Mouse (Mus musculus) E14TG2a.4 (cell line): Measurements from ENCODE around the gene Ppm1e.

Source experiments
- H3K27me3 ChIP-seq: 2 replicates; pipeline ENCODE4 v1.6.1; 2014; ENCODE audit warnings: low read length, control low read depth; ENCODE audit not compliant: insufficient read depth
- H3K36me3 ChIP-seq: 2 replicates; pipeline ENCODE4 v1.6.1; 2014; ENCODE audit warnings: low read length, control low read depth; ENCODE audit not compliant: insufficient read depth
- H3K4me1 ChIP-seq: replicated peaks from 2 replicates; pipeline ENCODE4 v1.6.1; 2014; ENCODE audit warnings: low read depth, low read length, control low read depth
- H3K4me3 ChIP-seq: replicated peaks from 2 replicates; pipeline ENCODE4 v1.5.1; 2014; ENCODE audit warnings: mild to moderate bottlenecking, low read length
- H3K9me3 ChIP-seq: 2 replicates; pipeline ENCODE4 v1.6.1; 2014; ENCODE audit warnings: low read length, control low read depth
- CTCF ChIP-seq: conservative IDR thresholded peaks from 2 replicates; pipeline ENCODE4 v1.5.1; 2014; ENCODE audit warnings: low read length
- NANOG ChIP-seq: IDR thresholded peaks from 2 replicates; pipeline ENCODE4 v1.6.1; 2014; ENCODE audit warnings: borderline replicate concordance, low read length, mixed read lengths
- POU5F1 ChIP-seq: IDR thresholded peaks from 2 replicates; pipeline ENCODE4 v1.6.1; 2014; ENCODE audit warnings: low read length, borderline replicate concordance

The Ppm1e gene

GRCm38 (mm10) chr11:87240141-87240832, 118.5 kb downstream of the Ppm1e start:
- Histone ChIP-seq H3K4me1 (no peaks in the 10 kb centered on the region), H3K36me3 (peaks cover 51% of the 10 kb centered on the region), H3K9me3 (no peaks in the 10 kb centered on the region), H3K27me3 (no peaks in the 10 kb centered on the region), H3K4me3 (no peak overlapping the region)
- TF ChIP-seq CTCF, result no peak
- no peak for TF ChIP-seq POU5F1
- no peak for TF ChIP-seq NANOG

- TF ChIP-seq CTCF, result no peak
- TF ChIP-seq POU5F1, result no peak
- TF ChIP-seq NANOG, result no peak
- H3K36me3 ChIP-seq, result peaks cover 57% of the 10 kb centered on the region
- H3K9me3 ChIP-seq, result no peaks in the 10 kb centered on the region
- H3K27me3 ChIP-seq, result no peaks in the 10 kb centered on the region
- no peak overlapping the region for H3K4me3 ChIP-seq
- H3K4me1 ChIP-seq, result no peaks in the 10 kb centered on the region
Measured at GRCm38 (mm10) chr11:87238891-87239530, 119.8 kb downstream of the Ppm1e start.

- H3K9me3 ChIP-seq, result no peaks in the 10 kb centered on the region
- H3K36me3 ChIP-seq, result peaks cover 84% of the 10 kb centered on the region
- no peaks in the 10 kb centered on the region for H3K4me1 ChIP-seq
- TF ChIP-seq POU5F1 (no peak), NANOG (no peak), CTCF (no peak)
- H3K4me3 ChIP-seq, result no peak overlapping the region
- no peaks in the 10 kb centered on the region for H3K27me3 ChIP-seq
Measured at GRCm38 (mm10) chr11:87235486-87235872, 123.3 kb downstream of the Ppm1e start.

- Histone ChIP-seq H3K4me3 (no peak overlapping the region), H3K9me3 (no peaks in the 10 kb centered on the region), H3K36me3 (peaks cover 81% of the 10 kb centered on the region), H3K4me1 (no peaks in the 10 kb centered on the region), H3K27me3 (no peaks in the 10 kb centered on the region)
- no peak for TF ChIP-seq NANOG
- no peak for TF ChIP-seq POU5F1
- TF ChIP-seq CTCF, result no peak
Measured at GRCm38 (mm10) chr11:87234743-87235485, 123.9 kb downstream of the Ppm1e start.

GRCm38 (mm10) chr11:87233377-87233776, 125.4 kb downstream of the Ppm1e start:
- Histone ChIP-seq H3K4me1 (no peaks in the 10 kb centered on the region), H3K4me3 (no peak overlapping the region), H3K9me3 (no peaks in the 10 kb centered on the region), H3K36me3 (peaks cover 73% of the 10 kb centered on the region), H3K27me3 (no peaks in the 10 kb centered on the region)
- no peak for TF ChIP-seq CTCF

- H3K27me3 ChIP-seq, result no peaks in the 10 kb centered on the region
- no peak for TF ChIP-seq NANOG
- TF ChIP-seq CTCF, result no peak
- TF ChIP-seq POU5F1, result no peak
- peaks cover 67% of the 10 kb centered on the region for H3K36me3 ChIP-seq
- H3K4me1 ChIP-seq, result no peaks in the 10 kb centered on the region
- H3K4me3 ChIP-seq, result no peak overlapping the region
- H3K9me3 ChIP-seq, result no peaks in the 10 kb centered on the region
Measured at GRCm38 (mm10) chr11:87227056-87227455, 131.8 kb downstream of the Ppm1e start.

- no peaks in the 10 kb centered on the region for H3K27me3 ChIP-seq
- TF ChIP-seq NANOG, result no peak
- no peak for TF ChIP-seq CTCF
- no peak for TF ChIP-seq POU5F1
- H3K36me3 ChIP-seq, result peaks cover 87% of the 10 kb centered on the region
- no peak overlapping the region for H3K4me3 ChIP-seq
- no peaks in the 10 kb centered on the region for H3K9me3 ChIP-seq
- H3K4me1 ChIP-seq, result no peaks in the 10 kb centered on the region
Measured at GRCm38 (mm10) chr11:87222686-87223085, 136.1 kb downstream of the Ppm1e start.

- H3K4me3 ChIP-seq, result no peak overlapping the region
- TF ChIP-seq POU5F1 (no peak), NANOG (no peak), CTCF (no peak)
- H3K9me3 ChIP-seq, result no peaks in the 10 kb centered on the region
- no peaks in the 10 kb centered on the region for H3K4me1 ChIP-seq
- peaks cover 83% of the 10 kb centered on the region for H3K36me3 ChIP-seq
- H3K27me3 ChIP-seq, result no peaks in the 10 kb centered on the region
Measured at GRCm38 (mm10) chr11:87212313-87212712, 146.5 kb downstream of the Ppm1e start.
